Mouse (Mus musculus): ENCODE measurements around the gene Trim6. TPM values are rescaled to one million over a fixed set of nuclear protein-coding genes. Genes with fewer than 3 reads are reported as not detected.
"Not testable (repeated sequence)": the region's sequence is repeated elsewhere in the genome, so short reads cannot be mapped to it uniquely, and the experiment has no call there.

The Trim6 gene
- total RNA-seq (2021): 1 to 10 TPM; 1.2 to 1.7 TPM

DNA sequence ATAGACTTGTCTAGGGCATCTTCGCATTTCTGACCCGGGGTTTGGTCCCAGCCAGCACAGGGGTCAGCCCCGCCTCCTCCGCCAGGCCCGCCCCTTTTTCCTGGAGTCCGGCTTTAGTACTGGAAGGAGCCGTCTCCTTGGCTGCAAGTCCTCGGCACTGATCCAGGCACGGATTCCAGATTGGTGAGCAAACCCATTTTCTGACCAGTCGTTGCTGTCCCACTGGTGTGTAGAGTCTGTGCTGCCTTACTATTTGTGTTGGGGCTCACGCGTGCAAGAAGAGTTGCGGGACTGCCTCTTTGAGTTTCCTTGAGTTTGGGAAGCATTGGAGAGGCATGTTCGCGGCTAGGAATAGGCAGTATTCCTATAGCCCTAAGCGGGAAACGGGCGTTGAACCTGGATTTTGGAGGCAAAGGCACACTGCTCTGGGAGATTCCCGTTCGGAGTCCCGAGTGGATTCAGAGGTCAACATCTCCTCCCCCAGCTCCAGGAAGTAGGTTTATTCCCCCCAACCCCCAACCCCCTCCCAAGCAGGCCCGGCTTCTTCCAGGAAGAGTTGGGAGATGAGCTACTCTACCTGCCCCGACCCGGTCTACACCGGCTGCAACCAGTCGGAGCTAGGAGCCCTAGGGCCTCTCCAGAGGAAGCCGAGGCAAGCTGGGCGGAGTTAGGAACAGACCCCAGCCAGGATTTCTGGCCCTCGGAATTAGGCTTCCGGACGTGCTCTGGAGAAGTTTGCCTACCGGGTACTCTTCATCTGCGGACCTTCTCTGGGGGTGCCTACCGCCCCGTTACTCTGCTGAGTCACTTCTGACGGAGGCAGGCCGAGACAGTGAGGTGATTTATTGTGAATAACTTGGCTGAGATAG is at the start of gene Trim6:
Gene Trim6 (plus strand): TSS at position 93 of the 869 bp plus-strand sequence.
- DNase-seq: peak; percentile 89

DNA sequence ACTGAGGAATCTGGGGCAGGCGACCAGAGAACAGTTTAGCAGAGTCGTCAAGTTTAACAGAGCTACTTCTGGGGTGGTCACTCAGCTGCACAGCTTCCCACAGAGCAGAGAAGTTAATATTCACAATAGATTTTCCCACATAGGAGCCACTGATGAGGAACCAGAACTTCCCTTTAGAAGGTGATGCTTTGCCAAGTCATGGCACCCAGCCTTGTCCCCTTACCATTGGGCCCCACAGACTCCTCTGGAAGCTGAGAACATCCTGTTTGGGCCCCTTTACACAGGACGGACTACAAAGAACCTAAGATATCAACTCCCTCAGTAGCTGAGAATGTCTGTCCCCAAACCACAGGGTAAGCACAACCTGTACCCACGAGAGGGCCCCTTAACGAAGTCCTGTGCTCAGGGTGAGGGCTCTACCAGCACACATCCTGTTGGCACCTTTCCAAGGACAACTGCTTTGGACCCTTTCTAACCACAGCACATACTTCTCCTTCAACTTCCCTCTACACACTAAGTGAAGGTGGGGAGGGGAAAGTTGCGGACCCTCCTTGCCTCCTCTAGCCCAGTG is 48.9 kb upstream of the Trim6 start:
- DNase-seq: no peak

DNA sequence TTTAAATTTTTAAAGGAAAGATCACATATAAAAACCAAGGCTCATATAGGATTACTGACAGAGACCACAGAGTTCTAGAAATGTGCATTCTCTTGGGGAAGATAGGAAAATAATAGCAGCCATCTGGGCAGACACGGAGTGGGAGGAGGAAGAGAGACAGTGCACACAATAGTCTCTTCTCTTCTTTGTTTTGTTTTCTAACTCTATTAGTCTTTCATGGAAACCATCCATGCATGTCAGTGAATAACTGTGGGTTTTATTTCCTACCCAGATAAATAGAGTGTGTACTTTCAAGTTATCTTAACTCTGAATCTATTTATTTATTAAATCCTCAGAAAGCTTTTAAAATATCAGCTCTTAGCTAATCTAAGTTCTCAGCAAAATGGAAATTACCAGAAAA is 43.5 kb upstream of the Trim6 start:
- DNase-seq: no peak

DNA sequence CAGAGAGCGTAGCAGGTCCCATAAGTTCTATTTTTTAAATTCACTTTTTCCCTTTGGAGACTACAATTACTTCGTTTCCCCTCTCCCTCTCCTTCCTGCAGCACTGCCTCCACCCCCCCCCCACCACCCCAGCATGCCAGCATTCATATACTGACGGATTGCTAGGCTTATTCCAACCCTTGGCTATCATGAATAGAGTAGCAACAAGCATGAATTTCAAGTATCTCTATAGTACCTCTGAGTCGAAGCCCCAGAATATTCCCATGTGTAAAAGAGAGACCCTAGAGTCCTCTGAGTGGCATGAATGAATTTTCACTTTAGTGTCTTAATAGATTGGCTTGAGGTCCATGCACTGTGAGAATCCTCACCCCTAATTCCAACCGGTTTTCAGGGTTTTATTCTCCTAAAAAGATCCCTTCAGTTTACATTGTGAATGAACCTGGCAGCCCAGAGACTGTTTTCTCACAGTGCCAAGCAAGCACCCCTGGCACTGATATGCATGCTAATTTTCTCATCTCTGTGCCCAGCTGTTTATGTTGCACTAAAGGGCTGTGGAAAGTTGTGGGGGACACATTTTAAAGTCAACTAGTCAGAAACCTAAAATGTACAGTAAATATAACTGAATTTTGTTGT is 40.1 kb upstream of the Trim6 start:
- no peak for DNase-seq

DNA sequence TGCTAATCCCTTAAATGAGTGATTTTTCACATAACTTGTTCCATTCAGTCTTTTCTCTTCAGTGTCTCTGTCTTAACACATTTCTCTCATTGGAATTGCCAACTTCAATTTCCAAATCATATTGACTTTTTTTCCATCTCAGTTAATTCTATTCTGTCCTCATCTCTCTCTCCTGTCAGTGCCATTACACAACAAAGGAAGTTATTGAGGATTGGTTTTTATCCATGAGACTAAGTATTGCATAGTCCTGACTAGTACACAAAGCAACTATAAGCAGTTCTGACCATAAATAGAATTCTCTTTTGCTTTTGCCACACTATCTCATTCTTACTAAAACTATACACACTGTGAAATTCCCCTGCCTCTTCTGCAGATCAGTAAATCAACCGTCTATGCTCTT is 39.5 kb upstream of the Trim6 start:
- DNase-seq: no peak

DNA sequence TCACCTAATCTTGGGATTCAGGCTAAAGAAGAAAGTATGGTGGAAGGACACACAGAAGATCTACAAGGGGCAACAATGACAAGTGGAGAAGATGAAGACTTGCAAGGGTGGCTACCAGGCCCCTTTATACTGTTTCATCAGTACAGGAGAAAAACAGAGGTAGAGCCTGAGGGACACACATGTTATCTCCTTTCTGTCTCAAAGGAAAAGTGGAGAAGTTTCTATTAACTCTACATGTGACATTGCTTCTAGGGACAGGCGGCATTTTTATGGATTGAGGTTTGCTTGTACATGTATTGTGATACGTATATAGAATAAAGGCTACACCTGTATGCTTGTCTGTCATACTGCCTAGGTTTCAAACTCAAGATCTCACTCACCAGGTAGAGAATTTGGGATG is 35.3 kb upstream of the Trim6 start, which contains the start of gene Olfr648:
Gene Olfr648 (minus strand): TSS at position 101 of the 400 bp plus-strand sequence.
- no peak for DNase-seq

DNA sequence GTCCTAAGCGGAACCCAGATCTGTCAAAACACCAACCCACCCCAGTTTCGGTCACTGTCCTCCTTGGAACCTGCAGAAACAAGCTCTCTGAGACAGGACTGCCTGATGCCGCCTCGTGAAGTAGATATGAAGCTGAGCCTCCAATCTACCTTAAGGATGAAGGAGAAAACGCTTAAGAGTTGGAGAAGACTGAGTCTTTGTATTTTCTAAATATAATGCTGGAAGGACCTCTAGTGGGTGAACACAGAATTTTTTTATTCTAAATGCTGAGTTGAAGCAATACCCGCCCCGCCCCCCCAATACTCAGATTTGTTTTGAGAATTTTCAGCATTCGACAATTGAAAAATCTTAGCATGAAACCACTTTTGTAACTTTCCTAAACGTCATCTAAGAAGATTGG is 27.3 kb upstream of the Trim6 start:
- DNase-seq: no peak

DNA sequence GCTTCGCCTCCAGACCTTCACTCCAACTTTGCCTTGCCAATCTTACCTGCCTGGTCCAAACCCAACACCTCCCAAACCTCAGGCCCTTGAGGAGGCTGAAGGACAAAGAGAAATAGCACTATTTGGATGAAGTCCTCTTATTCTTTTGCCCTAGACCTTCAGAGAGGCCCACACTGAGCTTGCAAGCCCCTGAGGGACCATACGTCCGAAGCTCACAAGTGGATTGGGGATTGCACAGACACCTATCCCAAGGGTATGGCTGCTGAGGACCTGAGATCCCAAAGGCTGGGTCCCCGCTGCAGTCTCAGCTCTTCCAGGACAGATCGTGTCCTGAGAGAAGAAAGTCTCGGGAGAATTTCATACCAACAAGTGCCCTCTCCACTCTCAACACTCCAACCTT is 22.7 kb upstream of the Trim6 start, which contains the start of gene Olfr649:
Gene Olfr649 (minus strand): TSS at position 101 of the 400 bp plus-strand sequence.
- no peak for DNase-seq

DNA sequence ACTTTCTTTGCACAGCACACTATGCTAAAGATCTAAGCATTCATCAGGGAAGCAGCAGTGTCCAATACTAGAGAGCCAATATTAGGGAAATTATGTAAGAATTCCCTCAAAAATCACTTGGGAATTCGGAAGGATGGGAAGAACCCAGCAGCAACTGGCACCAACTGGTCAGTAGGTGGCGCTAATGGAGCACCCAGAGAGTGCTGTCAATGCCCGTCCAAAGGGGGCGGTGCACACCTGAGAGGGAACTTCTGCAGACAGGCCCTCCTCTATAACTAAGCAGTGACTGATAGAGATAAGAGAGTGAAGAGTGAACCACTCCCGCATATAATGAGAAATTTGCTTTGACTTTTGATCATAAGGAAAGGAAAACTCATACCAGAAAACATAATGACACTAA is 18.8 kb upstream of the Trim6 start:
- DNase-seq: peak; percentile 79

DNA sequence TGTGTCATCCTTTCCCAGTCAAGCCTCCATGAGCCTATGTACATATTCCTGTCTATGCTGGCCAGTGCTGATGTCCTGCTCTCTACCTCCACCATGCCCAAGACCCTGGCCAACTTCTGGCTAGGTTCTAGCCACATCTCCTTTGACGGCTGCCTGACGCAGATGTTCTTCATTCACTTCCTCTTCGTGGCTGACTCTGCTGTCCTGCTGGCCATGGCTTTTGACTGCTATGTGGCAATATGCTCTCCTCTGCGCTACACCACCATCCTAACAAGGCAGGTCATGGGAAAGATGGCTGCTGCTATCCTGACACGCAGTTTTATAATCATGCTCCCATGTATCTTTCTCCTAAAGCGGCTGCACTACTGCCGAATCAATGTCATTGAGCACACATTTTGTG is 12.4 kb upstream of the Trim6 start:
- DNase-seq: no peak

DNA sequence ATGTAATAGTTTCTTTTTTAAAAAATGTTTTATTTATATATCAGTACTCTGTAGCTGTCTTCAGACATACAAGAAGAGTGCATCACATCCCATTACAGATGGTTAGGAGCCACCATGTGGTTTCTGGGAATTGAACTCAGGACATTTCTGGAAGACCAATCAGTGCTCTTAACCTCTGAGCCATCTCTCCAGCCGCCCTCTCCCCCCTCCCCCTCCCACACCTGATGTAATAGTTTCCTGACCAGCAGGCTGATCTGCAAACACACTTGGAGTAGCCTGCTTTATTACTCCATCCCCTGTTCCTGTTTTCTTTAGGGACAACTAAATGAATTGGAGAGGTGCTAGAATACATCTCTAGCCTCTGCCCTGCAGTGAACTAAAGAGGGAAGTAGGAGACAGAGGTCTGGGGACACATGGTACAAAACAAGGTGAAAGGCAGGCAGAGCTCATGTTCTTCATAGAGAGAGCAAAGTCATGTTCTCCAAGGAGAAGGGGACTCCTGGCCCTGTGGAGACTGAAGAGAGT is 2.5 kb upstream of the Trim6 start:
- no peak for DNase-seq

DNA sequence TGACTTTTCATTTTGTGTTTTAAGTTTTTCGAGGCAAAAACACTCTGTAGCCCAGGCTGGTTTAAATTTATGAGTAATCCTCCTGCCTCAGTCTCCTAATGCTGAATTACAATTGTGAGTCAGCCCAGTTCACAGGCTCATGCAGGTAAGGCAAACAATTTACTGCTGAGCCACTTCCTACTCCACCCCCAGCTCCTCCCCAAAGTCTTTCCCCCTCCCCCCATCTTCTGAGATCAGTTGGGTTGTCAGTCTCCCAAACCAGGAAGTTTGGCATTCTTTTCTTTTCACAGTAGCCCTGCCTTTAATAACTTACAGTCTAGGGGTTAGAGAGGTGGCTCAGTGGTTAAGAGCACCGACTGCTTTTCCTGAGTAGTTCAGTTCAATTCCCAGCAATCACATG is 712 bp upstream of the Trim6 start:
- DNase-seq: no peak

DNA sequence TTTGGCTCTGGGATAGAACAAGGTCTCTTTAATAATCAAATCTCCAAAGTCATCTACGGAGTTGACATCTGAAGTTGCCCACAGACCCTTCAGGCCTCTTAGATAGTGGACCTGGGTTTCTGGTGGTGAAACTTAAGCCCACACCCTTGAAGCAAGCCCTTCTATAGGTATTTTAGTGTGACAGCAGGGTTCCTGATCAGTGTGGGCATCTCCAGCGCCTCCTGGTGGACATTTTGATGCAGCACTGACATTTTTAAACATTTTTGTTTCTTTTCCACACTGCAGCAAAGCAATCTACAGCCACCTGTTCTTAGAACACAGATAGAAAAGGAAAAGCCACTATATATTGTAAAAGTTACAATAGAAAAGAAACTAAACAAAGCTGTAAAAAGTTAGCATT is 12.6 kb downstream of the Trim6 start:
- peak; percentile 38 for DNase-seq

DNA sequence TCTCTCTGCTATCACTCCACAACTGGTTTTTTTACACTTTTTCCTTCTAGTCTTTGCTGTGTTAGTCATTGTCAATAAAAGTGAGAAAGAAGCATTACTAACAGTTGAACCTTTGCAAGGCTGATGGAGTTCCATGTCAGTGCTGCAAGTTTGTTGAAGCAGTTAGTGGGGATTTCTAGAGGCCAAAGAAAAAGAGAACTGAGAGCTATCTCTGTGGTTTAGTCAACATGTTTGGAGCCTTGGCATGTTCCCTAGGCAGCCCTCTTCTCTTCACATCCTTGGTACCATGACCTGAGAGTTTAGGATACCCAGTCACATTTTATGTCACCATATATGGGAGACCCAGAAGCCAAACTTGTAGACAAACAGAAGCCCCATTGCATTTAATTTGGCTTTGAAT is 22.3 kb downstream of the Trim6 start:
- no peak for DNase-seq

DNA sequence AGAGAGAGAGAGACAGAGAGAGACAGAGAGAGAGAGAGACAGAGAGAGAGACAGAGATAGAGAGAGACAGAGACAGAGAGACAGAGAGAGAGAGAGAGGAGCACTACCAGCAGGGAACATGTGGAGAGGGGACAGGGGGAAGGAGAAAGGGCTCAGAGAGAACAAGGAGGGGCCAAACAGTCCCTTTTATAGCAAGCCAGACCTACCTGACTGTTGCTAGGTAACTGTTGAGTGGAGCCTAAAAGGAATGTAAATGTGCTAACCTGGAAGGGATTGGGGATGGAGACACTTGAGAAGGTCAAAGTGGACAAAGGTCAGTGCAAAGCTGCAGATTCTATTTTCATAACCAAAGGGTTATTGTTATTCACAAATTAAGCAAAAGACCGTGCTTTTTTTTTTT is 25.0 kb downstream of the Trim6 start:
- DNase-seq: no peak

DNA sequence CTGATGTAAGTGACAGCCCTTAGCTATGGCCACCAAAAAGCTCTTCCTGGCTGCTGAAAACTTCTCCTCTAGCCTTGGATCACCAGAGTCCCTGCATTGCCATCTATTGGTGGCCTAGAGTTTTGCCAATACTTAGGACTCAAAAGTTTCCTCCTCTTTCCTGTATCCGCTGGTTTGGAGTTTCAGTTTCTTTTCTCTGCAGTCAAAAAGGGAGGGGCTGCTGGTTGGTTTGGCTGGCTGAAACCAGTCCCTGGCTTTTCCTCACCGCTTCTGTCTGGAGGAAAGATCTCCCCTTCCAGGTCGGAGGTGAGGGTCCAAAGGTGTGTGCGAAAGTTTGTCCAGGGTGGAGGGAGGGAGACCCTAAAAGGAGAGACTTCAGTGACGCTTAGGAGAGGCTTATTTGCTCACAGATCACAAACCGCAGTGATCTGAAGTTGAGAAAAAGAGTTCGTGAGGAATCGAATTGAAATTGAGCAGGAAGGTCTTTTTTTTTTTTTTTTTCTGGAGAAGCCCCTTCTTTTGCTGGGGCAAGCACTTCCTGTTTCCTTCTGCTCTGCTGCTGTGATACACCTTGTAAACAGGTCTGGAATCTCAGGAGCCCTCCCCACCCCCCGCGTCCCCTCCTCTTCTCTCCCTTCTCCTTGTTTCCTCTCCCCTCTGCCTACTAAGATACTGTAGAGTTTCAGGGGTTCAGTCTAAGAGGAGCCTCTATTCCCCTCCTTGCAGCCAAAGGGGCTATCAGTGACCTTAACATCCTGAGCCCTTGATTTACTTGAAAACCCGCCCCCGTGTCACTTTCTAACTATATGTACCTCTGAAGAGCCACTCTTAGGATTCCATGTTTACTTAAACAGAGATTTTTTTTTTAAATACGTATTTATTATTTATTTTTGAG is 25.9 kb downstream of the Trim6 start, which contains the start of gene Trim34a:
Gene Trim34a (plus strand): TSS at position 171 of the 895 bp plus-strand sequence.
- DNase-seq: peak; percentile 50

DNA sequence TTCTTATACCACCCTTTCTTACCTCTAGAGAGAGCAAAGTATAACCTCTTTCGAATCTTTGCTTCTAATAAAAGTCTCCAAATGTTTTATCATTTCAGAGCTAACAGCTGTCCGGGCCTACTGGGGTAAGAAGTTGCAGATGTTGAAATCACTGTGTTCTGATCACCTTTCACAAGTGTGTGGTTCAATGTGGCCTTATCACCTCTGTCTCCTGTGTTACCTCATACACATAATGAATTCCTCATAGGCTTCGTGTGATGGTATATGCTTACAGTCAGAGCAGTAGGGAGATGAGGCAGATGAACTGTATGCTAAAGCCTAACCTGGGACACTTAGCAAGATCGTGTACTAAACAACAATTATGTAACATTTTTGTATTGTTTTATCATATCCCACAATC is 41.8 kb downstream of the Trim6 start:
- DNase-seq: not testable (repeated sequence)

DNA sequence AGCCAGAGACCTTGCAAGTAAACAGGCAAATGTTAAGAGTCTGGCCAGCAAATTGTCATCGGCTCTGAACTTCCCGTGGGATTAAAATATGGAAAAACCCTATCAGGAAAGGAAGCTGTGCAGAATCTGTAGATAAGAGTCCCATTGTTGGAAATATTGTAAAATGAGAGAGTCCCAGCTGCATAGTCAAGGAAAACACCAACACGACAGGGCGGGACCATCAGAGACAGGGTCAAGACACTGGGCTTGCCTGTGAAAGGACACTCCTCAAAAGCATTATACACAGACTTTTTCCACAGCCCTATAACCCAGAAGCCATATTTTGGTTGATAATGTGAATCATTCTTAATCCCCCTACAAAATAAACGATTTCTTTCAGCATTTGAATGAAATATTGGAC is 46.7 kb downstream of the Trim6 start:
- not testable (repeated sequence) for DNase-seq

DNA sequence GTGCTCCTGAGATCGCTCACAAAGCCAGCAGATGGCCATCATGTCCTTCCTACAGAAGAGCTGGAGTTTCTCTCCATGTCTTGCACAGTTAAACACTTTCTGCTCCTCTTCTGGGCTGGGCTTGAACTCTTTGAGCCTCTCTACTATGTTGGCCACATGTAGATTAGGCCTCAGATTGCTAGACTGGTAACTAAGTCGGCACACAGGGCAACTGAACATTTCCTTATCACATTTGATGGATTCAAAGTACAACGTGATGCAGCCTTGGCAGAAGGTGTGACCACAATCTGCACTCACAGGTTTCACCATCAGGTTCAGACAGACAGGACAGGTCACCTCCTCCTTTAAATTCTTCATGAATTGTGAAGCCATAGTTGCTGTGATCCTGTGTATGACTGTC is 60.8 kb downstream of the Trim6 start:
- DNase-seq: not testable (repeated sequence)

All from heart, postnatal 4 days (tissue).